Mouse (Mus musculus): ENCODE measurements around the gene Fam240a. TPM values are rescaled to one million over a fixed set of nuclear protein-coding genes. Genes with fewer than 3 reads are reported as not detected.

Fam240a gene
- polyA plus RNA-seq, 1 experiment from 2014 or later = not detected

- Histone ChIP-seq H3K9me3 (no peaks in the 10 kb centered on the region), H3K4me3 (no peak overlapping the region), H3K4me1 (no peaks in the 10 kb centered on the region), H3K27ac (replicated peaks) (no peak overlapping the region), H3K36me3 (no peaks in the 10 kb centered on the region), H3K4me2 (replicated peaks) (no peak overlapping the region), H3K27me3 (no peaks in the 10 kb centered on the region), H3K9ac (replicated peaks) (no peak overlapping the region)
- no peak for ATAC-seq (replicated peaks)
- 90% methylated on average over 14 of the region's 14 CpGs for WGBS
Measured at GRCm38 (mm10) chr9:110888935-110889334, 27.7 kb downstream of the Fam240a start.

GRCm38 (mm10) chr9:110887388-110888303 lies 29.0 kb downstream of the Fam240a start:
- no peak overlapping the region for H3K27ac ChIP-seq (replicated peaks)
- H3K4me2 ChIP-seq (replicated peaks) = no peak overlapping the region
- 70% methylated on average over 9 of the region's 9 CpGs for WGBS

DNA sequence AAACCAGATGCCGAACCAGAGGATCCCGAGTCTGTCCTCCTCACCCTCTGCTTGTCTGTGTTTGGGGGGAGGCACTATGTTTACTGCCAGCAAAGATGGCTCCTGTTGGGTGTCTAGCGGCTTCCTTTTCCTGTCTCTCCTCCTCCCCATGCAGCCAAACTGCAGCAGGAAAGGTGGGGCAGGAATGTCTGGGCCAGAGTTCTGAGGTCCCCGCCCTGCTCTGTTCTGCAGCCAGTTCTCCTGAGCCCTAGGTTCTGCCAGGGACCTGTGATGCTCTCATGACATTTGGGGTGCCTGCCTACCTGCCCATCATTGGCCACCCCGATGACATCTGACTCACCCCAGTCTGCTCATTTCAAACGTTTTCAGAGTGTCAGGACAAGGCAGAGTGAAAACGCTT lies 34.7 kb downstream of the Fam240a start:
- peaks cover 14% of the 10 kb centered on the region for H3K4me1 ChIP-seq
- no peak overlapping the region for H3K4me2 ChIP-seq (replicated peaks)
- no peak overlapping the region for H3K9ac ChIP-seq (replicated peaks)
- peaks cover 34% of the 10 kb centered on the region for H3K27me3 ChIP-seq
- no peak for ATAC-seq (replicated peaks)
- no peak overlapping the region for H3K27ac ChIP-seq (replicated peaks)
- no peaks in the 10 kb centered on the region for H3K36me3 ChIP-seq
- H3K4me3 ChIP-seq = no peak overlapping the region
- WGBS = 78% methylated on average over 7 of the region's 7 CpGs
- H3K9me3 ChIP-seq = no peaks in the 10 kb centered on the region

More at GRCm38 (mm10) chr9:110887388-110888303, 29.0 kb downstream of the Fam240a start:
- no peaks in the 10 kb centered on the region for H3K9me3 ChIP-seq
- no peak overlapping the region for H3K4me3 ChIP-seq
- no peaks in the 10 kb centered on the region for H3K4me1 ChIP-seq
- H3K27me3 ChIP-seq = no peaks in the 10 kb centered on the region
- no peaks in the 10 kb centered on the region for H3K36me3 ChIP-seq
- H3K9ac ChIP-seq (replicated peaks) = no peak overlapping the region
- no peak for ATAC-seq (replicated peaks)

GRCm38 (mm10) chr9:110880772-110881171 lies 35.9 kb downstream of the Fam240a start:
- Histone ChIP-seq H3K27me3 (peaks cover 34% of the 10 kb centered on the region), H3K27ac (replicated peaks) (no peak overlapping the region), H3K9ac (replicated peaks) (no peak overlapping the region), H3K4me2 (replicated peaks) (peak overlapping the region; percentile 89), H3K9me3 (no peaks in the 10 kb centered on the region), H3K4me1 (peaks cover 14% of the 10 kb centered on the region), H3K36me3 (no peaks in the 10 kb centered on the region), H3K4me3 (peak overlapping the region; percentile 50; the same call in 1 of the 2 replicates)
- ATAC-seq (replicated peaks) = no peak
- WGBS = 71% methylated on average over 4 of the region's 4 CpGs

GRCm38 (mm10) chr9:110879998-110880561 lies 36.6 kb downstream of the Fam240a start, which contains the start of gene Tmie:
Tmie (minus strand) TSS chr9:110880113.
- H3K9ac ChIP-seq (replicated peaks) = peak within 1 kb of the TSS; percentile 39
- no peak within 1 kb of the TSS for H3K27ac ChIP-seq (replicated peaks)
- WGBS = under 1% methylated on average over 54 of the region's 57 CpGs
- H3K9me3 ChIP-seq = no peaks in the 10 kb centered on the region
- H3K4me1 ChIP-seq = peaks cover 18% of the 10 kb centered on the region
- peak within 1 kb of the TSS; percentile 50 for H3K4me3 ChIP-seq
- ATAC-seq (replicated peaks) = peak; percentile 58; the same call in 1 of the 2 replicates
- peak within 1 kb of the TSS; percentile 89 for H3K4me2 ChIP-seq (replicated peaks)
- no peaks in the 10 kb centered on the region for H3K36me3 ChIP-seq
- peaks cover 34% of the 10 kb centered on the region for H3K27me3 ChIP-seq

DNA sequence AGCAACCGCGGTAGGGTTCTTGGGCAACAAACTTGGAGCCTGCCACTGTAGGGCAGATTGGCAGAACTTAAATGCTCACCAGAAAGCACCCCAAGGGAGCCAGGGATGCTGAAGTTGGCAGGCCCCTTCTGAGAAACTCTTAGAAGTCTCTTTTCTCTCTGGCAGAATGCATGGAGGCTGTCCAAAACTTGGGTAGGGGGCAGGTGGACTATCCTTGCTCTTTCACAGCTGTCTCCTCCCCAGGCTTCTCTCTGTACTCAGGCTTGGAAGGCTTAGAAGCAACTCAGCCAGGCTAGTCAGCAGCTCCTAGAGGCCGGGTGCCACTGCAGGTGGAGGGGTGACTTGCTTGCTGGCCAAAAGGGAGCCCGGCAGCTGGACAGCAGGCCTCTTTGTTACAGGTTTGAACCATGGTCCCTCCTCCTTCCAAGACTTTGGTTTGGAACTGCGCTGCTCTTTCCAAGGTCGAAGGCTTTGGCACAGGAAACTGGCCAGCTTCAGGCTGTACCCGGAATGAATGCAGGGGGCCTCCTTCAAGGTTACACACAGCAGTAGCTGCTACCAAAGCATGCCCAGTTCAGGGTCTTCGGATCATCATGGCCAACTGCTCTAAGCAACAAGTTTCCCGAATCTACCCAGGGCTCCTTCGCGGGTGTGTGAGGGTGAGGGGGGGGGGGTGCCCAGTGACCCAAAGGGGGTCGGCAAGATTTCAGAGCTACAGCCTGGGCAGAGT lies 37.3 kb downstream of the Fam240a start, which contains the start of gene Als2cl:
Gene Als2cl, plus strand, starts transcription at position 680 of the 730 bp plus-strand sequence.
- no peak for ATAC-seq (replicated peaks)
- Histone ChIP-seq H3K27ac (replicated peaks) (no peak within 1 kb of the TSS), H3K4me1 (peaks cover 25% of the 10 kb centered on the region), H3K4me3 (peak within 1 kb of the TSS; percentile 50), H3K9ac (replicated peaks) (peak within 1 kb of the TSS; percentile 39), H3K9me3 (no peaks in the 10 kb centered on the region), H3K4me2 (replicated peaks) (peak within 1 kb of the TSS; percentile 89), H3K36me3 (no peaks in the 10 kb centered on the region), H3K27me3 (peaks cover 34% of the 10 kb centered on the region)
- 12% methylated on average over 12 of the region's 12 CpGs for WGBS

DNA sequence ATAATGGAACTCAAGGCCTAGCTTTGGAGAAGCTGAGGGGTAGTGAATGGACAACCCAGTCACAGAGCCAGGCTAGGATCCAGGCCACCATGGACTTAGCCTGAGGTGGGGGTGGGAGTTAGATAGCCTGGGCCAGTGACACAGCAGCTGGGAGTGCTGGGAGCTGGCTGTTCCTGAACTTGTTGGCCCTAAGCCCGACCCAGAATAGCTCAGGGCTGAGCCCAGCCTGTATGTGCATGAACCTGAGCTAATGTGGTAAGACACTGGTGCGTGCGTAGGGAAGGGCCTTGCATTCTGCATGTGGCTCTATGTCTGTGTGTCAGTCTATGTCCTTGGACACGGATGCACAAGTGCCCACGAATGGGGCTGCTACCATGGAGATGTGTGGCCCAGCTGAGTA lies 38.8 kb downstream of the Fam240a start:
- Histone ChIP-seq H3K9ac (replicated peaks) (no peak overlapping the region), H3K4me2 (replicated peaks) (no peak overlapping the region), H3K27me3 (peaks cover 34% of the 10 kb centered on the region), H3K27ac (replicated peaks) (no peak overlapping the region), H3K4me1 (peaks cover 34% of the 10 kb centered on the region), H3K4me3 (no peak overlapping the region), H3K36me3 (no peaks in the 10 kb centered on the region), H3K9me3 (no peaks in the 10 kb centered on the region)
- no peak for ATAC-seq (replicated peaks)
- 88% methylated on average over 5 of the region's 5 CpGs for WGBS

- Histone ChIP-seq H3K4me3 (no peak overlapping the region), H3K27me3 (peaks cover 39% of the 10 kb centered on the region), H3K4me2 (replicated peaks) (no peak overlapping the region), H3K9ac (replicated peaks) (no peak overlapping the region), H3K4me1 (peaks cover 34% of the 10 kb centered on the region), H3K9me3 (no peaks in the 10 kb centered on the region), H3K27ac (replicated peaks) (no peak overlapping the region), H3K36me3 (no peaks in the 10 kb centered on the region)
- WGBS = 94% methylated on average over 1 of the region's 1 CpGs
- no peak for ATAC-seq (replicated peaks)
Measured at GRCm38 (mm10) chr9:110877353-110877752, 39.3 kb downstream of the Fam240a start.

- H3K9me3 ChIP-seq = no peaks in the 10 kb centered on the region
- H3K4me1 ChIP-seq = peaks cover 30% of the 10 kb centered on the region
- H3K27me3 ChIP-seq = peaks cover 28% of the 10 kb centered on the region
- H3K4me3 ChIP-seq = no peak overlapping the region
- WGBS = 23% methylated on average over 4 of the region's 6 CpGs
- no peak overlapping the region for H3K9ac ChIP-seq (replicated peaks)
- H3K27ac ChIP-seq (replicated peaks) = no peak overlapping the region
- no peak overlapping the region for H3K4me2 ChIP-seq (replicated peaks)
- H3K36me3 ChIP-seq = no peaks in the 10 kb centered on the region
- ATAC-seq (replicated peaks) = 0 out of 2 replicates have a peak, but pooled peaks have one; percentile 30
Measured at GRCm38 (mm10) chr9:110875288-110875695, 41.4 kb downstream of the Fam240a start.

DNA sequence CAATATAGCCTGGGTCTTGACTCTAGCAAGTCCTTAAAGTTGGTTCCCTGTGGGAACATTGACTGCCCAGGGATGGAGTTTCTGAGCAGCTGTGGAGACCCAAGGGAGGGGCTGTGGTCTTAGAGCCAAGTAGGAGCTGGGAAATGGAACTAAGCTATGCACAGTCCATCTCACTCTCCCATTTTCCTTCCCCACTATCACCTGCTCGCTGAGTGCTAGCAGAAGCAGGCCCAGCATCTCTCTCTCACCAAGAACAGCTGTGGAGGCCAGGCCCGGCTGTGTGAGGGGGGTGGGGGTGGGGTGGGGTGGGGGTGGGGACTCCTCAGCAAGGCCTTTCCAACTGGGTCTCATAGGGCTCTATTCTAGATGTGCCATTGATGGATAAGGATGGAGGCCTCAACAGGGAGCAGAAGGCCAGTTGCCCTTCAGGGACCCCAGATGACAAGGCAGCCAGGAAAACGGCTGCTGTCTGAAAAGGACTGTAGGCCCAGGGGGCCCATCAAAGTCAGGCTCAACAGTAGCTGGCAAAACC lies 41.9 kb downstream of the Fam240a start:
- Histone ChIP-seq H3K9ac (replicated peaks) (no peak overlapping the region), H3K27ac (replicated peaks) (no peak overlapping the region), H3K27me3 (peaks cover 22% of the 10 kb centered on the region; the same call in 1 of the 2 replicates), H3K9me3 (no peaks in the 10 kb centered on the region), H3K36me3 (no peaks in the 10 kb centered on the region), H3K4me1 (peaks cover 25% of the 10 kb centered on the region), H3K4me3 (no peak overlapping the region), H3K4me2 (replicated peaks) (no peak overlapping the region)
- WGBS = 14% methylated on average over 3 of the region's 3 CpGs
- ATAC-seq (replicated peaks) = peak; percentile 37

All from forebrain, embryonic 15.5 days (tissue).